Mouse (Mus musculus): Measurements from ENCODE around the gene Lrrn1. TPM values are rescaled to one million over a fixed set of nuclear protein-coding genes. Genes with fewer than 3 reads are reported as not detected.

Lrrn1 gene
- total and polyA plus RNA-seq, 2 experiments from 2014 or later = 46.9 to 64.6 TPM

DNA sequence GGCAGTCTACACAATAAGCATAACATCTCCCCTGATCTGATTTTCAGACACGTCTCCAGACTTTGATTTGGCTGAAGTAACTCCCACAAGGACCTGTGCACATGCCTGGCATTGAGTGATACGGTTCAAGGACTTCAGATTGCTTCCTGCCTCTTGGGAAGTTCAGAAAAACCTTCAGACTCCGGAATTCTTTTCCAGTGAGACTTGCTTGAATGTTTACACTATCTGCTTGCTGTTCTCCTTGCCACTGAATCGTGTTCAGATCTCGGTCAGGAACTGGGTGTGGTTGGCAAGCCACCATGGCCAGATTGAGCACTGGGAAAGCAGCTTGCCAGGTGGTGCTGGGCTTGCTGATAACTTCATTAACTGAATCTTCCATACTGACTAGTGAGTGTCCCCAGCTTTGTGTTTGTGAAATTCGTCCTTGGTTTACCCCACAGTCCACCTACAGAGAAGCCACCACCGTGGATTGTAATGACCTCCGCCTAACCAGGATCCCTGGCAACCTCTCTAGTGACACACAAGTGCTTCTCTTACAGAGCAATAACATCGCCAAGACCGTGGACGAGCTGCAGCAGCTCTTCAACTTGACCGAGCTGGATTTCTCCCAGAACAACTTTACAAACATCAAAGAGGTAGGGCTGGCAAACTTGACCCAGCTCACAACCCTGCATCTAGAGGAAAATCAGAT is 37.5 kb downstream of the Lrrn1 start:
- ATAC-seq (ENCODE audit: low FRiP score) = no peak
- Histone ChIP-seq H3K9ac (replicated peaks; ENCODE audit: low read length, poor library complexity, severe bottlenecking) (no peak overlapping the region), H3K4me2 (ENCODE audit: low read depth, low read length, poor library complexity, severe bottlenecking) (no peak overlapping the region), H3K9me3 (ENCODE audit: low read length) (no peaks in the 10 kb centered on the region), H3K27ac (ENCODE audit: low read depth, low read length) (no peak overlapping the region), H3K4me3 (ENCODE audit: low read depth, low read length) (no peak overlapping the region), H3K4me1 (ENCODE audit: insufficient read depth, low read length) (no peaks in the 10 kb centered on the region), H3K27me3 (ENCODE audit: insufficient read depth, low read length) (no peaks in the 10 kb centered on the region), H3K36me3 (ENCODE audit: insufficient read depth, low read length) (peaks cover 24% of the 10 kb centered on the region)
- TF ChIP-seq CTCF (IDR thresholded peaks at IDR 0.05) = no peak
- no peak for DNase-seq (ENCODE audit: low spot score)
- 82% methylated on average over 12 of the region's 12 CpGs for WGBS

DNA sequence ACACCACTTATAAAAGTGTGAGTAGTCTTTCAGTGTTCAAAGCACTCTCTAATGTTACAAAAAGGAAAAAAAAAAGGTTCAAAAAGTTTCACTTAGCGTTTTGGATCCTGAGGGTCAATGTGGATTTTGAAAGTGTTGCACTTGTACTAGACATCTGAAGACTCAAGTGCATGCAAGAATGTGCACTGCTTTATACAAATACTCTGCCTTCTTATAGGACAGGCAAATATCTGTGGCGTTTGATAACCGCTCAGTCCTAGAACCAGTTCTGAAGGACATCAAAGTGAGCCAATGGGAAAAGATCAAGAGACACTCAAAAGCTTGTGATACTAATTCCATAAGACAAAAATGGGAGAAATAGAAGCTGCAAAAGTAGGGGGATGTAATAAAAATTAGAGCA is 45.0 kb downstream of the Lrrn1 start:
- Histone ChIP-seq H3K27me3 (ENCODE audit: insufficient read depth, low read length) (no peaks in the 10 kb centered on the region), H3K4me2 (ENCODE audit: low read depth, low read length, poor library complexity, severe bottlenecking) (no peak overlapping the region), H3K27ac (ENCODE audit: low read depth, low read length) (no peak overlapping the region), H3K9me3 (ENCODE audit: low read length) (no peaks in the 10 kb centered on the region), H3K4me3 (ENCODE audit: low read depth, low read length) (no peak overlapping the region), H3K4me1 (ENCODE audit: insufficient read depth, low read length) (no peaks in the 10 kb centered on the region), H3K9ac (replicated peaks; ENCODE audit: low read length, poor library complexity, severe bottlenecking) (no peak overlapping the region), H3K36me3 (ENCODE audit: insufficient read depth, low read length) (no peaks in the 10 kb centered on the region)
- ATAC-seq (ENCODE audit: low FRiP score) = no peak
- 89% methylated on average over 3 of the region's 3 CpGs for WGBS
- TF ChIP-seq CTCF (IDR thresholded peaks at IDR 0.05) = no peak
- no peak for DNase-seq (ENCODE audit: low spot score)

DNA sequence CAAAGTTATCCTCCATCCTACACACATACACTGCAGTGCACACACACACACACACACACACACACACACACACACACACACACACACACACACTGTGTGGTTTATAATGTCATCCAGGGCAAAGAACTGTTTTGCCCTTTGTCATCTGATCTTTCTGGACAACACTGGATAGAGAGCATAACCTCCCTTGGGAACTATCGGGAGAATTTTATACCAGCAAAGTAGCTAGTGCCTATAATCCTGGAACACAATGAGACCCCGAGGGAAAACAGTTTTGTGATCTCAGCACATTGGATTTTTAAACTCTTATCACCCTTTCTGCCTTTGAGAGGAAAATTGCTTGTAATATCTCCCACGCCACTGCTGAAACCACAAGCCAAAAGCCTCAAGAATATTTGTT is 45.8 kb downstream of the Lrrn1 start:
- no peak for ATAC-seq (ENCODE audit: low FRiP score)
- no peak for DNase-seq (ENCODE audit: low spot score)
- WGBS = 61% methylated on average over 3 of the region's 3 CpGs
- H3K27me3 ChIP-seq (ENCODE audit: insufficient read depth, low read length) = no peaks in the 10 kb centered on the region
- no peaks in the 10 kb centered on the region for H3K4me1 ChIP-seq (ENCODE audit: insufficient read depth, low read length)
- TF ChIP-seq CTCF (IDR thresholded peaks at IDR 0.05) = no peak
- H3K9ac ChIP-seq (replicated peaks; ENCODE audit: low read length, poor library complexity, severe bottlenecking) = no peak overlapping the region
- no peak overlapping the region for H3K4me3 ChIP-seq (ENCODE audit: low read depth, low read length)
- no peak overlapping the region for H3K4me2 ChIP-seq (ENCODE audit: low read depth, low read length, poor library complexity, severe bottlenecking)
- no peaks in the 10 kb centered on the region for H3K36me3 ChIP-seq (ENCODE audit: insufficient read depth, low read length)
- H3K9me3 ChIP-seq (ENCODE audit: low read length) = no peaks in the 10 kb centered on the region
- H3K27ac ChIP-seq (ENCODE audit: low read depth, low read length) = no peak overlapping the region

DNA sequence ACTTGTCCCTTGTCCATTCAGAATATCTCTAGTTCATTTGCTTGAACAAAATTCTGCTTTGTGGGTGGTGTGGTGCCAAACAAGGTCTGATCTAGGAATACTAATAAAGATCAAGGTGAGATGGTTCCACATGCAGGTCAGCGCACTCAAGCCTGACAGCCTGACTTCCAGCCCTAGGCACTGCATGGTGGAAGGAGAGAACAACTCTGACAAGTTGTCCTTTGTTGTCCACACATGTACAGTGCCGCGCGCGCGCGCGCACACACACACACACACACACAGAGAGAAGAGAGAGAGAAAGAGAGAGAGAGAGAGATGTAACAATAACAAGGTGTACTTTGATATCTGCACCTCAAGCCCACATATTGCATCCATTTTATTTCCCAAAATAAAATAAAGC is 47.7 kb downstream of the Lrrn1 start:
- Histone ChIP-seq H3K9ac (replicated peaks; ENCODE audit: low read length, poor library complexity, severe bottlenecking) (no peak overlapping the region), H3K36me3 (ENCODE audit: insufficient read depth, low read length) (no peaks in the 10 kb centered on the region), H3K27me3 (ENCODE audit: insufficient read depth, low read length) (no peaks in the 10 kb centered on the region), H3K4me3 (ENCODE audit: low read depth, low read length) (no peak overlapping the region), H3K4me2 (ENCODE audit: low read depth, low read length, poor library complexity, severe bottlenecking) (no peak overlapping the region), H3K9me3 (ENCODE audit: low read length) (no peaks in the 10 kb centered on the region), H3K27ac (ENCODE audit: low read depth, low read length) (no peak overlapping the region), H3K4me1 (ENCODE audit: insufficient read depth, low read length) (no peaks in the 10 kb centered on the region)
- 99% methylated on average over 8 of the region's 8 CpGs for WGBS
- TF ChIP-seq CTCF (IDR thresholded peaks at IDR 0.05) = no peak
- ATAC-seq (ENCODE audit: low FRiP score) (no peak), DNase-seq (ENCODE audit: low spot score) (no peak)

DNA sequence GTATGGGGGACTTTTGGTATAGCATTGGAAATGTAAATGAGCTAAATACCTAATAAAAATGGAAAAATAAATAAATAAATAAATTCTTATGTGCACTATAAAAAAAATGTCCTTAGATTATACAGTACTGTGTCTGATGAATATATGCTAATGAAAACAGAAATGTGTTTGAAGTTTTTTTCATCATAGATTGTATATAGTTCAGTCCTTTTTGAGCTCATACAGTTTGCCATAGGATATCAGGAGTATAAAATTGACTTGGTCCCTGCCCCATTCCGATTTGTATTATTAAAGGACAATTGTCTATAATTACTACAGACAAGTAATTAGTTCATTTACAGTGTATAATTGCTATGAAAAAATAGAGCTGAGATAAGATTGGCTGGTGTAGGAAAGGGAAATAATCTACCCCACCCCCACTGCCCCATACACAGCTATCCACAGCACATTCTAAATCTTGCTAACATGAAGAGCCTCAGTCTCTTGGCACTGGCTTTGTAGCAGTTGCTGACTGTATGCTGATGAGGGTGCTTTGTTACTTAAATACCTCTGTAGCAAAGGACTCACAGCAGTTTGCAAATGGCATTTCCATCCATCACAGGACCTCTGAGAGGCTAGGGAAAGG is 54.3 kb downstream of the Lrrn1 start:
- no peak for TF ChIP-seq CTCF (IDR thresholded peaks at IDR 0.05)
- no peak overlapping the region for H3K4me3 ChIP-seq (ENCODE audit: low read depth, low read length)
- H3K4me1 ChIP-seq (ENCODE audit: insufficient read depth, low read length) = no peaks in the 10 kb centered on the region
- H3K27ac ChIP-seq (ENCODE audit: low read depth, low read length) = no peak overlapping the region
- WGBS = 81% methylated on average over 1 of the region's 1 CpGs
- DNase-seq (ENCODE audit: low spot score) (no peak), ATAC-seq (ENCODE audit: low FRiP score) (no peak)
- H3K27me3 ChIP-seq (ENCODE audit: insufficient read depth, low read length) = no peaks in the 10 kb centered on the region
- no peaks in the 10 kb centered on the region for H3K36me3 ChIP-seq (ENCODE audit: insufficient read depth, low read length)
- no peak overlapping the region for H3K4me2 ChIP-seq (ENCODE audit: low read depth, low read length, poor library complexity, severe bottlenecking)
- H3K9me3 ChIP-seq (ENCODE audit: low read length) = no peaks in the 10 kb centered on the region
- no peak overlapping the region for H3K9ac ChIP-seq (replicated peaks; ENCODE audit: low read length, poor library complexity, severe bottlenecking)

DNA sequence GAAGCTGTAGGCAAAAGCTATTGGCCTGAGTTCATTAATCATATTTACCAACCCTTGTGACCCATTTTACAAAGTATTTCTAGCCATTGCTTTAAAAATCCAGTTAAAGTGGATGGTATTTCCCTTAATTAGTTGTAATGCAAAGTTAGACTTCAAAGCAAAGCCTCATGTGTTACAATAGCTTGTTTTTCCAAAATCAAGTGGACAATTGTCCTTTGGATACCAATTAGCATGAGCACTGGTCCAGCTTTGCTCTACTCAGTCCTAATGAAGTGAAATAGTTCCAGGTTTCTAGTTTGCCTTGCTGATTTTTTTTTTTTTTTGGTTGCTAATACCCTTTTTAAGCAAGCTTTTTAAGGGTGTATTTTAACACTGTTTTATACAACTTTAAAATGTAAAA is 75.6 kb downstream of the Lrrn1 start:
- Histone ChIP-seq H3K36me3 (ENCODE audit: insufficient read depth, low read length) (no peaks in the 10 kb centered on the region), H3K9me3 (ENCODE audit: low read length) (no peaks in the 10 kb centered on the region), H3K27ac (ENCODE audit: low read depth, low read length) (no peak overlapping the region), H3K4me2 (ENCODE audit: low read depth, low read length, poor library complexity, severe bottlenecking) (no peak overlapping the region), H3K4me1 (ENCODE audit: insufficient read depth, low read length) (no peaks in the 10 kb centered on the region), H3K4me3 (ENCODE audit: low read depth, low read length) (no peak overlapping the region), H3K27me3 (ENCODE audit: insufficient read depth, low read length) (no peaks in the 10 kb centered on the region), H3K9ac (replicated peaks; ENCODE audit: low read length, poor library complexity, severe bottlenecking) (no peak overlapping the region)
- ATAC-seq (ENCODE audit: low FRiP score) = no peak
- no peak for DNase-seq (ENCODE audit: low spot score)
- TF ChIP-seq CTCF (IDR thresholded peaks at IDR 0.05) = no peak

Measured in midbrain, postnatal 0 days (tissue).